Mouse (Mus musculus) liver, embryonic 11.5 days (tissue): ENCODE measurements around the gene Krtap4-2. TPM values are rescaled to one million over a fixed set of nuclear protein-coding genes. Genes with fewer than 3 reads are reported as not detected.
"Not testable (repeated sequence)": the region's sequence is repeated elsewhere in the genome, so short reads cannot be mapped to it uniquely, and the experiment has no call there.

ENCODE experiments used
- ATAC-seq: fragments of 200-750 bp; cut with Nextera tagmentation; replicated peaks from 2 replicates; pipeline ENCODE4 v1.8.0; 2017; ENCODE audit warnings: moderate number of reproducible peaks, mild to moderate bottlenecking, moderate TSS enrichment, moderate library complexity; ENCODE audit not compliant: low FRiP score
- DNase-seq: peaks from one replicate; pipeline ENCODE4 v3.0.0-alpha.2; 2017; ENCODE audit warnings: low spot score
- H3K27ac ChIP-seq: fragments of 300-500 bp; sonication (generic); 2 replicates; pipeline ENCODE4 v1.5.1; 2014; ENCODE audit warnings: mild to moderate bottlenecking, low read depth, low read length, control low read depth
- H3K27me3 ChIP-seq: fragments of 300-500 bp; sonication (generic); replicated peaks from 2 replicates; pipeline ENCODE4 v1.6.1; 2014; ENCODE audit warnings: low read length, mixed read lengths; ENCODE audit not compliant: control insufficient read depth, insufficient read depth
- H3K36me3 ChIP-seq: fragments of 300-500 bp; sonication (generic); 2 replicates; pipeline ENCODE4 v1.6.1; 2014; ENCODE audit warnings: mild to moderate bottlenecking, low read length, moderate library complexity, mixed read lengths; ENCODE audit not compliant: control insufficient read depth, insufficient read depth
- H3K4me1 ChIP-seq: fragments of 300-500 bp; sonication (generic); replicated peaks from 2 replicates; pipeline ENCODE4 v1.6.1; 2014; ENCODE audit warnings: low read length, mixed read lengths; ENCODE audit not compliant: control insufficient read depth, insufficient read depth
- H3K4me2 ChIP-seq: fragments of 300-500 bp; sonication (generic); 2 replicates; pipeline ENCODE4 v1.6.1; 2014; ENCODE audit warnings: mild to moderate bottlenecking, control low read depth, moderate library complexity
- H3K4me3 ChIP-seq: fragments of 300-500 bp; sonication (generic); 2 replicates; pipeline ENCODE4 v1.5.1; 2014; ENCODE audit warnings: low read depth, low read length, control low read depth
- H3K9ac ChIP-seq: fragments of 300-500 bp; sonication (generic); 2 replicates; pipeline ENCODE4 v1.6.1; 2014; ENCODE audit warnings: low read depth, low read length, control low read depth
- H3K9me3 ChIP-seq: fragments of 300-500 bp; sonication (generic); 2 replicates; pipeline ENCODE4 v1.6.1; 2016; ENCODE audit warnings: low read length, inconsistent platforms, mixed read lengths; ENCODE audit not compliant: control insufficient read depth
- WGBS: fragments of 180-500 bp; shearing (Covaris S2); extraction: QIAGEN DNeasy Blood & Tissue Kit; methylation state at CpG from one replicate; pipeline ENCODE4 v1.1.7; 2014; 5-methylcytosine and 5-hydroxymethylcytosine counted together
- polyA plus RNA-seq: library from polyadenylated mRNA; unstranded; fragments of >200 nt; fragmentation: Nextera tagmentation; extraction: Ambion mirVana; gene quantifications from 2 replicates; pipeline ENCODE4 v1.2.1, GENCODE M21; 2014

Gene Krtap4-2
- polyA plus RNA-seq, 1 experiment from 2014 or later: not detected

DNA sequence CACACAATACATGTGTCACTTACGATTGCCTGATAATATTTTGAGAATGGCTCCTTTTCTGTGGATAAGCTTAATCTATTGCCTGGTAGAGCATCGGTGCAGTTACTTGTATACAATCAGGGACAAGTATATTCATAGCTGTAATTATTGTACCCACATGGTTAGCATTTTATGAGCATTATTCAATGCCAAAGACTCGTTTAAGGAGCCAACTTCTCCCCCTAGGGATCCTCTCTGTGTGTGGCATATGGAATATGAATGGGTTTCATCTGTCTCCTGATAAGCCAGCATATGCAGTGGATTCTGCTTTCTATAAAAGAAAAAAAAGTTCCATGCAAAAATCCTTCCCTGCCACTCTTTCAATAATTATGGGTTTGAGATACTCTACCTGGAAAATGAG, 9.5 kb upstream of the Krtap4-2 start:
- no peaks in the 10 kb centered on the region for H3K36me3 ChIP-seq
- no peaks in the 10 kb centered on the region for H3K9me3 ChIP-seq
- no peak for ATAC-seq
- 64% methylated on average over 3 of the region's 3 CpGs for WGBS
- no peak overlapping the region for H3K4me3 ChIP-seq
- H3K9ac ChIP-seq: no peak overlapping the region
- no peaks in the 10 kb centered on the region for H3K27me3 ChIP-seq
- no peak overlapping the region for H3K27ac ChIP-seq
- H3K4me2 ChIP-seq: no peak overlapping the region
- DNase-seq: no peak
- no peaks in the 10 kb centered on the region for H3K4me1 ChIP-seq

DNA sequence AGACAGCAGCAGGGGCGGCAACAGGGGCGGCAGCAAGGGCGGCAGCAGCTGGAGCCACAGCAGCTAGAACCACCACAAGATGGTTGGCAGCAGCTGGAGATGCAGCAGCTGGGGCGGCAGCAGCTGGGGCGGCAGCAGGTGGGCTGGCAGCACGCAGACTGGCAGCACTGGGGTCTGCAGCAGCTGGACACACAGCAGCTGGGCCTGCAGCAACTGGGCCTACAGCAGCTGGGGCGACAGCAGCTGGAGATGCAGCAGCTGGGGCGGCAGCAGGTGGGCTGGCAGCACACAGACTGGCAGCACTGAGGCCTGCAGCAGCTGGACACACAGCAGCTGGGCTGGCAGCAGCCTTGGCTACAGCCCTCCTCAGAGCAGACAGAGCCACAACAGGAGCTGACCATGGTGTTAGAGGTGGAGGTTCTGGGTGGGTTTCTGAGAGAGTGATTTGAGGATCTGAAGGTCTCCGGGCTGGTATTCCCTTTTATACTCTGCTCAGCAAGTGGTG, 8.8 kb upstream of the Krtap4-2 start, which contains the start of gene Krtap4-7:
TSS of gene Krtap4-7 (minus strand) at position 455 of the 505 bp plus-strand sequence.
- H3K9ac ChIP-seq, H3K9me3 ChIP-seq, ATAC-seq, H3K27me3 ChIP-seq, H3K4me2 ChIP-seq, H3K27ac ChIP-seq, H3K4me1 ChIP-seq, H3K4me3 ChIP-seq, DNase-seq, H3K36me3 ChIP-seq: not testable (repeated sequence)
- WGBS: 82% methylated on average over 9 of the region's 9 CpGs

DNA sequence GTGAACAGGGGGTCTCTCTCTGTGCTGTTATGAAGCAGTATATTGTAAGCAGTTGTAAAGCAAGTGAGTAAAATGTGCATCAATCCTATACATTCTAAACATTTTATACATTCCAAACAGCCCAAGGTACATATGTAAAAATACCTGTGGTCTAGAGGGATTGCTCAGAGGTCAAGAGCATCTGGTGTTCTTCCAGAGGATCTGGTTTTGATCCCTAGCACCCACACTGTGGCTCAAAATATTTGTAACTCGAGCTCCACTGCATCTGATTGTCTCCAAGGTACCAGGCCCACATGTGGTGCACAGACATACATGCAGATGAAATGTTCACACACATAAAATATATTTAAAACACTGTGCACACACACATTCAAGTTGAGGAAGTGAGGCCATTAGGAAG, 6.0 kb upstream of the Krtap4-2 start:
- Histone ChIP-seq H3K36me3 (no peaks in the 10 kb centered on the region), H3K4me1 (no peaks in the 10 kb centered on the region), H3K9me3 (no peaks in the 10 kb centered on the region), H3K4me3 (no peak overlapping the region), H3K4me2 (no peak overlapping the region), H3K27me3 (no peaks in the 10 kb centered on the region), H3K27ac (no peak overlapping the region), H3K9ac (no peak overlapping the region)
- ATAC-seq (no peak), DNase-seq (no peak)
- WGBS: 32% methylated on average over 1 of the region's 1 CpGs

DNA sequence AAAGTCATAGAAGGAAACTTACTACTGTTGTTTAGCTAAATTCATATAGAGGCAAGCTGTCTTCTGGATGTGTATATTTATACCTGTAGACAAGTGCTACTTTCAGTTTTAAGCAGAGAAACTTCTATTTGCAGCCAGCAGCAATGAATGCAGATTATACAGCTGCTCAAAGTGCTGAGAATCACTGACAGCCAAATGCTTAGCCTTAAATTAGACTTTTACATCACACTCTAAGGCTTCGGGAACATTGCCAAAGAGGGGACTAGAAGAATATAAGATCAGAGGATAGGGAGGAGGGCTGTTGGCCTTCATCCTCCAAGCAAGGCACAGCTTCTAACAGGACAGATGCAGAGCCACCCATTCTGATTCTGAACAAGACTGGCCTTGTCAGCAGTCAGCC, 2.2 kb upstream of the Krtap4-2 start:
- Histone ChIP-seq H3K27ac (no peak overlapping the region), H3K9ac (no peak overlapping the region), H3K9me3 (no peaks in the 10 kb centered on the region), H3K36me3 (no peaks in the 10 kb centered on the region), H3K27me3 (no peaks in the 10 kb centered on the region), H3K4me3 (no peak overlapping the region), H3K4me1 (no peaks in the 10 kb centered on the region), H3K4me2 (no peak overlapping the region)
- 79% methylated on average over 1 of the region's 1 CpGs for WGBS
- ATAC-seq (no peak), DNase-seq (no peak)

DNA sequence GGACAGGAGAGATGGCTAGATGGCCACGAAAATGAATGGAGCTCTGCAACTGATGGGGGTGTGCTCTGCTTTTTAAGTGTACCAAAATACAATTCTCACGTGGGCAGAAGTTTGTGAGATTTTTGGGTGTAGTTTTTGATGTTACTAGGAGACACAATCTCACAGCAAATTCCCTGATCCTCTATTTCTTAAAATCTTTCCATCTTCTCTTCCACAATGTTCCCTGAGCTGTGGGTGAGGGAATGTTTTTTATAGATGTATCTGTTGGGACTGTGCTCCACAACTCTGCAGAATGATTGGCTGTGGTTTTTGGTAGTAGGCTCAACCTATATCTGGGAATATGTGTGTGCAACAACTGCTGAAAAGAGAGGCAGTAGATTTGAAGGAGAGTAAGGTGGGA, 1.6 kb downstream of the Krtap4-2 start:
- no peak for ATAC-seq

DNA sequence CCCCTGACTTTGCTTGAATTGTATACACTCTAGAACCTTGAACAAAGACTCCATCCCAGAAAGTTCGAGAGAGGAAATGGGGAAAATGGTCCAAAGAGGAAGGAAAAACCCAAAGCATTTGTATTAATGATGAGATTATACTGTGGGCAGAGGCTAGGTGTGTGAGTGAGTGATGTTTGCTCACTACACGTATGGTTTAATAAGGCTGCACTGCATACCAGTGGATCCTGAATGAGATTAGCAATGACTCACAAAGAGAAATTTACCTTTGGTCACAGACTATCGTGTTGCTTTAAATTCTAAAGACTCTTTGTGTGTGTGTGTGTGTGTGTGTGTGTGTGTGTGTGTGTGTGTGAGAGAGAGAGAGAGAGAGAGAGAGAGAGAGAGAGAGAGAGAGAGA, 4.0 kb downstream of the Krtap4-2 start:
- Histone ChIP-seq H3K4me3 (no peak overlapping the region), H3K9ac (no peak overlapping the region), H3K27me3 (no peaks in the 10 kb centered on the region), H3K27ac (no peak overlapping the region), H3K4me1 (no peaks in the 10 kb centered on the region), H3K36me3 (no peaks in the 10 kb centered on the region), H3K4me2 (no peak overlapping the region), H3K9me3 (no peaks in the 10 kb centered on the region)
- 68% methylated on average over 3 of the region's 3 CpGs for WGBS
- DNase-seq (no peak), ATAC-seq (no peak)

More for the DNA sequence above, 1.6 kb downstream of the Krtap4-2 start:
- DNase-seq: no peak
- 59% methylated on average over 2 of the region's 2 CpGs for WGBS
- no peaks in the 10 kb centered on the region for H3K36me3 ChIP-seq
- no peaks in the 10 kb centered on the region for H3K27me3 ChIP-seq
- no peak overlapping the region for H3K9ac ChIP-seq
- H3K9me3 ChIP-seq: no peaks in the 10 kb centered on the region
- no peak overlapping the region for H3K4me3 ChIP-seq
- H3K27ac ChIP-seq: no peak overlapping the region
- no peak overlapping the region for H3K4me2 ChIP-seq
- no peaks in the 10 kb centered on the region for H3K4me1 ChIP-seq

DNA sequence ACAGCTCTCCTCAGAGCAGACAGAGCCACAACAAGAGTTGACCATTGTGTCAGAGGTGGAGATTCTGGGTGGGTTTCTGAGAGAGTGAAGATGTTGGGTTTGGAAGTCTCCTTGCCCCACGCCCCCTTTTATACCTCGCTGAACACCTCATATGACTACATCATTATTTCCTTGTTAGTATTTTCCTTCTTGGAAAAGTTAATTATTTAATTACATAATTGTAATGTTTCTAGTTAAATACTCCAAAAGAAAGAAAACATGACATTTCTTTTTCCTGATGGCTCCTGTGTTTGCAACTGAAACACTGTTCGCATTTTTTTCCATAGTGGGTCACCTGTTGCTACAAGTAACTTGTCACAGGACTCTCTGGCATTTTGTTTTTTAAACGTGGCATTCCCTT, 6.7 kb downstream of the Krtap4-2 start, which contains the start of gene Krtap4-1:
TSS of gene Krtap4-1 (minus strand) at position 101 of the 400 bp plus-strand sequence.
- WGBS: 76% methylated on average over 4 of the region's 4 CpGs
- Histone ChIP-seq H3K36me3 (no peaks in the 10 kb centered on the region), H3K9me3 (no peaks in the 10 kb centered on the region)

DNA sequence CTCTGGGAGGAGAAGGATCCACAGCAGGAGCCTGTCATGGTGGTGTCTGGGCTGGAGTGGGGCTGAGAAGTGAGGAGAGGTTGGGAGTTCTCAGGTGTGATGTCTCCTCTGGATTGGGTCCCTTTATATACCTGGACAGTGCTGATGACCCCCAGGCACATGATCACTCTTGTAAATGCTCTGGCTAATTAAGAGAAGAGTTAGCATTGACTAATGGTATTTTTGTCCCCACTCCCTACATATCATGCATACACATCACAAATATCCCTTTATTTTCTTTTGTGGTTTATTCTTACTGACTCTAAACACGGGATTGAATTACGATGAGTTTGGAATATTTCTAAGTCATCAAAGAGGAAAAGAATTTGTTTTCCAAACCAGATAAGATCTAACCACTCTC, 14.5 kb downstream of the Krtap4-2 start, which contains the start of gene Gm11562:
TSS of gene Gm11562 (minus strand) at position 101 of the 400 bp plus-strand sequence.
- Histone ChIP-seq H3K4me3 (no peak within 1 kb of the TSS), H3K4me1 (no peaks in the 10 kb centered on the region), H3K27ac (no peak within 1 kb of the TSS), H3K9me3 (no peaks in the 10 kb centered on the region), H3K27me3 (no peaks in the 10 kb centered on the region), H3K4me2 (no peak within 1 kb of the TSS), H3K9ac (no peak within 1 kb of the TSS), H3K36me3 (no peaks in the 10 kb centered on the region)
- 79% methylated on average over 2 of the region's 2 CpGs for WGBS
- ATAC-seq: no peak
- no peak for DNase-seq

More for the DNA sequence above, 6.7 kb downstream of the Krtap4-2 start, which contains the start of gene Krtap4-1:
- no peak within 1 kb of the TSS for H3K27ac ChIP-seq
- DNase-seq: no peak
- ATAC-seq: no peak
- H3K4me3 ChIP-seq: no peak within 1 kb of the TSS
- no peaks in the 10 kb centered on the region for H3K4me1 ChIP-seq
- H3K4me2 ChIP-seq: no peak within 1 kb of the TSS
- H3K27me3 ChIP-seq: no peaks in the 10 kb centered on the region
- no peak within 1 kb of the TSS for H3K9ac ChIP-seq

DNA sequence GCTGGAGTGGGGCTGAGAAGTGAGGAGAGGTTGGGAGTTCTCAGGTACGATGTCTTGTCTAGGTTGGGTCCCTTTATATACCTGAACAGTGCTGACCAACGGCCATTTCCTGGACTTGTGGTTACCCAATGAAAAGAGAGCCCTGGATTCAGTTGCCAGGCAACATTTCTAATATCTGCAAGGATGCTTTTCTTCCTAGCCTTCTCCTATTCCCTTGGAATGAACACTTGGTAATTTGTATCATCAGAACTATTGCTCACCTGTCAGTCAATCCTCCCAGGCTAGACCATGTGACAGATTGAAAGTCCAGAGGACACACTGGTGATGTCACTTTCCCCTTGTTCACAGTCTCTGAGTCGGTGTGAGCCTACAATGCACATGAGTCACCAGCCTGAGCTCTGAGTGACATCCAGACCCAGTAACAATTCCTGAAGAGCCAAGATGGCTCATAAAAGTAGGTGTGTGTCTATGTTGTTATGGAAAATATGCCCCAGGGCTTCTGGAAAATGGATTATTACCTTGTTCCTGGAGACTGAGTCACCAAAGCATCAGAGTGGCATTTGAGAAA, 20.0 kb downstream of the Krtap4-2 start, which contains the start of gene Krtap2-4:
TSS of gene Krtap2-4 (minus strand) at position 51 of the 568 bp plus-strand sequence.
- no peak for ATAC-seq
- Histone ChIP-seq H3K4me2 (no peak within 1 kb of the TSS), H3K4me1 (no peaks in the 10 kb centered on the region), H3K4me3 (no peak within 1 kb of the TSS), H3K9ac (no peak within 1 kb of the TSS), H3K9me3 (no peaks in the 10 kb centered on the region), H3K27me3 (no peaks in the 10 kb centered on the region), H3K36me3 (no peaks in the 10 kb centered on the region), H3K27ac (no peak within 1 kb of the TSS)
- no peak for DNase-seq
- 54% methylated on average over 3 of the region's 3 CpGs for WGBS
